Mouse (Mus musculus) embryonic fibroblast, embryonic 13.5 days (primary cell): ENCODE measurements around the gene Ppp1r14d.

ENCODE experiments used
- CTCF ChIP-seq: IDR thresholded peaks from 2 replicates; pipeline ENCODE4 v1.5.1; 2011; ENCODE audit warnings: mild to moderate bottlenecking, control low read depth, low read length, moderate library complexity, borderline replicate concordance; ENCODE audit not compliant: insufficient read depth
- POLR2A ChIP-seq: IDR thresholded peaks from 2 replicates; pipeline ENCODE4 v1.6.1; 2011; ENCODE audit warnings: low read depth, mild to moderate bottlenecking, control low read depth, low read length, moderate library complexity

GRCm38 (mm10) chr2:119196316-119197108, 33.2 kb downstream of the Ppp1r14d start:
- TF ChIP-seq CTCF (no peak), POLR2A (no peak)
